Mouse (Mus musculus) intestine, embryonic 15.5 days (tissue): ENCODE results near the gene Fbxw21. TPM values are rescaled to one million over a fixed set of nuclear protein-coding genes. Genes with fewer than 3 reads are reported as not detected.

Experiments used
- ATAC-seq: fragments of 200-750 bp; cut with Nextera tagmentation; 2 replicates; pipeline ENCODE4 v1.8.0; 2017; ENCODE audit warnings: moderate TSS enrichment, moderate library complexity
- H3K27ac ChIP-seq: fragments of 300-500 bp; sonication (generic); 2 replicates; pipeline ENCODE4 v1.5.1; 2015; ENCODE audit warnings: mild to moderate bottlenecking, inconsistent platforms
- H3K27me3 ChIP-seq: fragments of 300-500 bp; sonication (generic); replicated peaks from 2 replicates; pipeline ENCODE4 v1.6.1; 2015; ENCODE audit warnings: inconsistent platforms
- H3K36me3 ChIP-seq: fragments of 300-500 bp; sonication (generic); 2 replicates; pipeline ENCODE4 v1.6.1; 2015; ENCODE audit warnings: inconsistent platforms
- H3K4me1 ChIP-seq: fragments of 300-500 bp; sonication (generic); replicated peaks from 2 replicates; pipeline ENCODE4 v1.6.1; 2015; ENCODE audit warnings: inconsistent platforms
- H3K4me2 ChIP-seq: fragments of 300-500 bp; sonication (generic); replicated peaks from 2 replicates; pipeline ENCODE4 v1.6.1; 2015; ENCODE audit warnings: mild to moderate bottlenecking, inconsistent platforms
- H3K4me3 ChIP-seq: fragments of 300-500 bp; sonication (generic); replicated peaks from 2 replicates; pipeline ENCODE4 v1.5.1; 2015; ENCODE audit warnings: inconsistent platforms
- H3K9ac ChIP-seq: fragments of 300-500 bp; sonication (generic); 2 replicates; pipeline ENCODE4 v1.6.1; 2015; ENCODE audit warnings: inconsistent platforms
- H3K9me3 ChIP-seq: fragments of 300-500 bp; sonication (generic); 2 replicates; pipeline ENCODE4 v1.6.1; 2016; ENCODE audit warnings: inconsistent platforms
- WGBS: fragments of 180-500 bp; shearing (Covaris S2); methylation state at CpG from one replicate; pipeline ENCODE4 v1.1.7; 2015; 5-methylcytosine and 5-hydroxymethylcytosine counted together
- polyA plus RNA-seq: library from polyadenylated mRNA; unstranded; fragments of >200 nt; fragmentation: Nextera tagmentation; extraction: Ambion mirVana; gene quantifications from 2 replicates; pipeline ENCODE4 v1.2.1, GENCODE M21; 2015

Gene Fbxw21
- polyA plus RNA-seq, 1 experiment from 2014 or later, result not detected

GRCm38 (mm10) chr9:109125043-109125442 is 36.8 kb downstream of the Fbxw21 start:
- no peaks in the 10 kb centered on the region for H3K36me3 ChIP-seq
- WGBS, result 62% methylated on average over 2 of the region's 2 CpGs
- no peak for ATAC-seq
- no peaks in the 10 kb centered on the region for H3K9me3 ChIP-seq
- H3K27ac ChIP-seq, result no peak overlapping the region
- no peak overlapping the region for H3K4me3 ChIP-seq
- no peaks in the 10 kb centered on the region for H3K4me1 ChIP-seq
- H3K9ac ChIP-seq, result no peak overlapping the region
- no peak overlapping the region for H3K4me2 ChIP-seq
- H3K27me3 ChIP-seq, result no peaks in the 10 kb centered on the region

GRCm38 (mm10) chr9:109124164-109124563 is 37.7 kb downstream of the Fbxw21 start:
- Histone ChIP-seq H3K9ac (no peak overlapping the region), H3K4me1 (no peaks in the 10 kb centered on the region), H3K4me2 (no peak overlapping the region), H3K27me3 (no peaks in the 10 kb centered on the region), H3K36me3 (no peaks in the 10 kb centered on the region), H3K27ac (no peak overlapping the region), H3K9me3 (no peaks in the 10 kb centered on the region), H3K4me3 (no peak overlapping the region)
- ATAC-seq, result no peak
- 81% methylated on average over 3 of the region's 3 CpGs for WGBS

- no peaks in the 10 kb centered on the region for H3K9me3 ChIP-seq
- no peak overlapping the region for H3K9ac ChIP-seq
- no peak overlapping the region for H3K4me3 ChIP-seq
- H3K27me3 ChIP-seq, result no peaks in the 10 kb centered on the region
- 0 out of 2 replicates have a peak, but pooled peaks cover 6% of the 10 kb centered on the region for H3K36me3 ChIP-seq
- no peak for ATAC-seq
- no peak overlapping the region for H3K27ac ChIP-seq
- no peak overlapping the region for H3K4me2 ChIP-seq
- WGBS, result 39% methylated on average over 6 of the region's 6 CpGs
- no peaks in the 10 kb centered on the region for H3K4me1 ChIP-seq
Observed at GRCm38 (mm10) chr9:109123266-109123665, 38.6 kb downstream of the Fbxw21 start.

GRCm38 (mm10) chr9:109122553-109123085 is 39.2 kb downstream of the Fbxw21 start:
- 0 out of 2 replicates have a peak, but pooled peaks cover 9% of the 10 kb centered on the region for H3K36me3 ChIP-seq
- ATAC-seq, result no peak
- H3K27me3 ChIP-seq, result no peaks in the 10 kb centered on the region
- 48% methylated on average over 2 of the region's 2 CpGs for WGBS
- no peak overlapping the region for H3K27ac ChIP-seq
- H3K9me3 ChIP-seq, result no peaks in the 10 kb centered on the region
- no peaks in the 10 kb centered on the region for H3K4me1 ChIP-seq
- no peak overlapping the region for H3K4me3 ChIP-seq
- no peak overlapping the region for H3K4me2 ChIP-seq
- no peak overlapping the region for H3K9ac ChIP-seq

GRCm38 (mm10) chr9:109120956-109121355 is 40.9 kb downstream of the Fbxw21 start:
- Histone ChIP-seq H3K9ac (no peak overlapping the region), H3K27me3 (no peaks in the 10 kb centered on the region), H3K4me3 (no peak overlapping the region), H3K9me3 (no peaks in the 10 kb centered on the region), H3K27ac (no peak overlapping the region), H3K4me1 (no peaks in the 10 kb centered on the region), H3K36me3 (peaks cover 16% of the 10 kb centered on the region; the same call in 1 of the 2 replicates), H3K4me2 (no peak overlapping the region)
- WGBS, result 90% methylated on average over 6 of the region's 6 CpGs
- no peak for ATAC-seq

- Histone ChIP-seq H3K27ac (no peak overlapping the region), H3K4me1 (no peaks in the 10 kb centered on the region), H3K4me3 (no peak overlapping the region), H3K27me3 (no peaks in the 10 kb centered on the region), H3K4me2 (no peak overlapping the region), H3K9ac (no peak overlapping the region), H3K9me3 (no peaks in the 10 kb centered on the region), H3K36me3 (peaks cover 22% of the 10 kb centered on the region; the same call in 1 of the 2 replicates)
- 88% methylated on average over 9 of the region's 9 CpGs for WGBS
- ATAC-seq, result peak; percentile 48; the same call in 1 of the 2 replicates
Observed at GRCm38 (mm10) chr9:109119571-109119970, 42.3 kb downstream of the Fbxw21 start.

- no peak overlapping the region for H3K4me2 ChIP-seq
- H3K9me3 ChIP-seq, result no peaks in the 10 kb centered on the region
- peaks cover 22% of the 10 kb centered on the region for H3K36me3 ChIP-seq
- 90% methylated on average over 4 of the region's 4 CpGs for WGBS
- no peaks in the 10 kb centered on the region for H3K4me1 ChIP-seq
- ATAC-seq, result no peak
- H3K4me3 ChIP-seq, result no peak overlapping the region
- no peaks in the 10 kb centered on the region for H3K27me3 ChIP-seq
- H3K27ac ChIP-seq, result no peak overlapping the region
- H3K9ac ChIP-seq, result no peak overlapping the region
Observed at GRCm38 (mm10) chr9:109118106-109118505, 43.7 kb downstream of the Fbxw21 start.

- H3K9me3 ChIP-seq, result no peaks in the 10 kb centered on the region
- H3K4me1 ChIP-seq, result no peaks in the 10 kb centered on the region
- no peak overlapping the region for H3K4me3 ChIP-seq
- H3K36me3 ChIP-seq, result peaks cover 32% of the 10 kb centered on the region
- no peak overlapping the region for H3K27ac ChIP-seq
- no peak overlapping the region for H3K4me2 ChIP-seq
- H3K9ac ChIP-seq, result no peak overlapping the region
- H3K27me3 ChIP-seq, result no peaks in the 10 kb centered on the region
- WGBS, result 90% methylated on average over 10 of the region's 10 CpGs
- no peak for ATAC-seq
Observed at GRCm38 (mm10) chr9:109116205-109116604, 45.6 kb downstream of the Fbxw21 start.

GRCm38 (mm10) chr9:109114871-109115270 is 47.0 kb downstream of the Fbxw21 start:
- no peak overlapping the region for H3K4me3 ChIP-seq
- no peaks in the 10 kb centered on the region for H3K4me1 ChIP-seq
- H3K4me2 ChIP-seq, result no peak overlapping the region
- H3K36me3 ChIP-seq, result peaks cover 37% of the 10 kb centered on the region
- whole genome bisulfite sequencing, result 89% methylated on average over 7 of the region's 7 CpGs
- H3K9ac ChIP-seq, result no peak overlapping the region
- H3K27ac ChIP-seq, result no peak overlapping the region
- H3K9me3 ChIP-seq, result no peaks in the 10 kb centered on the region
- no peak for ATAC-seq
- no peaks in the 10 kb centered on the region for H3K27me3 ChIP-seq

GRCm38 (mm10) chr9:109114276-109114675 is 47.6 kb downstream of the Fbxw21 start:
- Histone ChIP-seq H3K9me3 (no peaks in the 10 kb centered on the region), H3K36me3 (peaks cover 41% of the 10 kb centered on the region), H3K4me1 (no peaks in the 10 kb centered on the region), H3K4me3 (no peak overlapping the region), H3K27ac (no peak overlapping the region), H3K4me2 (no peak overlapping the region), H3K9ac (no peak overlapping the region), H3K27me3 (no peaks in the 10 kb centered on the region)
- WGBS, result 91% methylated on average over 11 of the region's 11 CpGs
- no peak for ATAC-seq

GRCm38 (mm10) chr9:109113331-109113730 is 48.5 kb downstream of the Fbxw21 start:
- H3K36me3 ChIP-seq, result peaks cover 39% of the 10 kb centered on the region
- H3K27me3 ChIP-seq, result no peaks in the 10 kb centered on the region
- WGBS, result 91% methylated on average over 8 of the region's 8 CpGs
- ATAC-seq, result no peak
- H3K4me2 ChIP-seq, result no peak overlapping the region
- H3K9ac ChIP-seq, result no peak overlapping the region
- no peaks in the 10 kb centered on the region for H3K9me3 ChIP-seq
- H3K4me3 ChIP-seq, result no peak overlapping the region
- H3K27ac ChIP-seq, result no peak overlapping the region
- H3K4me1 ChIP-seq, result no peaks in the 10 kb centered on the region

GRCm38 (mm10) chr9:109111591-109111990 is 50.2 kb downstream of the Fbxw21 start:
- WGBS, result 91% methylated on average over 9 of the region's 9 CpGs
- Histone ChIP-seq H3K27ac (no peak overlapping the region), H3K36me3 (peaks cover 33% of the 10 kb centered on the region), H3K4me2 (no peak overlapping the region), H3K9me3 (no peaks in the 10 kb centered on the region), H3K4me3 (no peak overlapping the region), H3K4me1 (no peaks in the 10 kb centered on the region), H3K9ac (no peak overlapping the region), H3K27me3 (no peaks in the 10 kb centered on the region)
- ATAC-seq, result no peak

- Histone ChIP-seq H3K9ac (no peak overlapping the region), H3K27ac (no peak overlapping the region), H3K4me1 (no peaks in the 10 kb centered on the region), H3K27me3 (no peaks in the 10 kb centered on the region), H3K4me3 (no peak overlapping the region), H3K4me2 (no peak overlapping the region), H3K9me3 (no peaks in the 10 kb centered on the region), H3K36me3 (peaks cover 33% of the 10 kb centered on the region)
- no peak for ATAC-seq
- WGBS, result 86% methylated on average over 4 of the region's 4 CpGs
Observed at GRCm38 (mm10) chr9:109111101-109111500, 50.7 kb downstream of the Fbxw21 start.
